Mouse (Mus musculus): Measurements from ENCODE around the gene Kif28.
"Not testable (repeated sequence)": the region's sequence is repeated elsewhere in the genome, so short reads cannot be mapped to it uniquely, and the experiment has no call there.

Kif28 gene

DNA sequence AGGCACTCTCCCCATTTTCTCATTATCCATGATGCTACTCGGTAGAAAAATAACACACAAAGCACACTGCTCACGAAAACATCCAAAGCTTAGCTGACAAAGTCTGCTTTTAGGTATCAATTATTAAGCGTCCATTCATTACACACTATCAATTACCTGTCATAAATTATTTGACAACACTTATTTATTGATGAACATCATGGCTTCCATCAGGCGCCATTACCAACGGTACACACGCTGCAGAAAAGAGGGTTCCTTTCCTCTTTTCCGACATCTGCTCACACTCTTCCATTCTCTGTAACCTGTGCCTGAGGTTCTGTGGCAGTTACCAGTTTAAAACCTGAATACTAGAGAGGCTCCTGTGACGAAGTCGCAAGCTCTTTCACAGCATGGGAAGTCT, at the start of gene Kif28:
Gene Kif28, minus strand, starts transcription at position 101 of the 400 bp plus-strand sequence.
- no peak for DNase-seq

DNA sequence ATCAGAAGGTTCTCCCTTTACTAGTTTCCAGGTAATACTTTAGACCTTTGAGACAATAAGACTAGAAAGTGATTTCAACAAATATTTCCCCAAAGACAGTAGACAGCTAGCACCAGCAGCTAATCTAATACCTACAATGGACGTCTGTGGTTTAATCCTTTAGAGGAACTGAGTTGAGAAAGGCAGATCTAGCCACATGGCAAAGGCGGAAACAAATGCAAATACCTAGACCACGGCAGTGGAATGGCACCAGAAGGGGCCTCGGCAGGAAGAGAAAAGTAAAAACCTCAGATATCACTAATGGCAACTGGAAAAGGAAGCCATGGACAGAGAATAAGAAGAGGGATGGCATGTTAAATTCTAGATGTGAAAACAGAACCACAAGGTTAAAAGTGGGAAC, 42.2 kb upstream of the Kif28 start:
- DNase-seq: no peak

DNA sequence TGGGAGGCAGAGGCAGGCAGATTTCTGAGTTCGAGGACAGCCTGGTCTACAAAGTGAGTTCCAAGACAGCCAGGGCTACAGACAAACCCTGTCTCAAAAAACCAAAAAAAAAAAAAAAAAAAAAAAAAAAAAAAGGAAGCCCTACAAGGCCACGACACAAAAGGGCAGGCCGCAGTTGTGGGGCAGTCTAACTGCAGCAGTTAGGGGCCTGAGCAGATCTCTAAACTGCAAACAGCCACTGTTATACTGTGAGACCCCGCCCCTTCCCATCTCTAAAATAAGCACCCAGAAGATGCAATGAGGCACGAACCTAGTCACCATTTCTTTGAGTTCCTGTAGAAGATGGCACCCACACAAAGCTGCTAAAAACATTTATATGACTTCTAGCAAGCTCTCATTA, 40.4 kb upstream of the Kif28 start:
- no peak for DNase-seq

DNA sequence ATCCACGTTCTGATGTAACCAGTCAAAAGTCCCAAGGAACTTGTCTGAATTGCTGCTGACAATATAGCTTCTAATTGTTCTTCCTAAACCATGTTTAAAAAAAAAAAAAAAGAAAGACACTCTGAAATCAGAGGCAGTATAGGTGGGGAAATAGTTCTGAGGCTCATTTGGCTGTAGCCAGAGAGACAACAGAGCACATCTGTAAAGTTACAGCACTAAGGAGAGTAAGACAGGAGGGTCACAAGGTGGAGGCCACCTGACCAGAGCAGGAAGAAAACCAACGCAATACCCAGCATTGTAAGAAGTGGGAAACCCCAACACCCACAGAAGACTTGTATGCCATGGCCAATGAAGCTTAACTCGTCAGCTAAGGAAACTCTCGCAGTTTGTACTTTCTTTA, 39.0 kb upstream of the Kif28 start:
- DNase-seq: no peak

DNA sequence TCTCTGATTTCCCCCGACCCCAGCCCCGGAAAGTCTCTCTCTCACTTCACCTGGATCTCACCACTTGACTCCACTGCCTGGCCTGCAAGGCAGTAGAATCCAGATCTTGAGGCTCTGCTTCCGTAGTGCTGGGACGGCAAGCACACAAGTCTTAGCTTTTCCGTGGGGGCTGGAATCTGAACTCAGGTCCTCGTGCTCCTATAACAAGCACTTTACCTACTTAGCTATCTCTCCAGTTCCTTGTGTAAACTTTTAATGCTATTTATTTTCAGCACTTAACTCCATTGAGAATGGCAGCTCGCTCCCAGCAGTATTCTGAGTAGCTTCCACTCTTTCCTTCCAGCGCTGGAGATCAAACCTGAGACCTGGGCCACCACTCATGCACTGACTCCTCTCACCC, 31.8 kb upstream of the Kif28 start:
- DNase-seq: no peak

DNA sequence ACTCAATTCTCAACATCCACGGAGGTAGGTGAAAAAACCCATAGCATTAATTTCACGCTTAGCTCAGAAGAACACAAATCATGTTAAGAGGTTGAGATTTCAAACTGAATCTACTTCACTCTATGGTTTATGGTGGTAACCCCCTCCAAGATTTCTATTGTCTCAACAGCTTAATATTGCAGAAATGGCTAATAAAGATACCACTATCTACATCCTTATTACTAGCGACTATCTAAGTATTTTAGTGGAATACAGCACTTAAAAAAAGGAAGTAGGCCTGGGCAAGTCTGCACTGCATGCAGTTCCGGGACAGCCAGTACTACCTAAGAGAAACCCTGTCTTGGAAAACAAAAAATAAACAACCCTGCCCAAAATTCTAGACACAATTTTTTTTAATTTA, 15.5 kb upstream of the Kif28 start:
- no peak for DNase-seq

DNA sequence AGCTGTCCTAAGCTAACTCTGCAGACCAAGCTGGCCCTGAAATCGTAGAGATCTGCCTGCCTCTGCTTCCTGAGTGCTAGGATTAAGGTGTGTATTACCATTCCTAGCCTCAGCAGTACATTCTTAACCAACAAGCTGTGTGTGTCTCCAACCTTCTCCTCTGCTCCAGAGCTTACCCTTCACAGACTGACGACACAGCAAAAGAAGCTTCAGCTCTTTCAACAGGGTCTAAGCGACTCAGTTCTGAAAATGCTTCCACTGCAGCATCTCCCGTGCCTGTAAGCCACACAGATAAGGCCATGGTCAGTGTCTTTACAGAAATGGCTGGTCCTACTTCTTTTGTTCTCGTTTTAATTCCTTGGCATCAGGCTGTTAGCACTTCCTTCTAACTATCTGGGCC, 15.0 kb upstream of the Kif28 start:
- no peak for DNase-seq

DNA sequence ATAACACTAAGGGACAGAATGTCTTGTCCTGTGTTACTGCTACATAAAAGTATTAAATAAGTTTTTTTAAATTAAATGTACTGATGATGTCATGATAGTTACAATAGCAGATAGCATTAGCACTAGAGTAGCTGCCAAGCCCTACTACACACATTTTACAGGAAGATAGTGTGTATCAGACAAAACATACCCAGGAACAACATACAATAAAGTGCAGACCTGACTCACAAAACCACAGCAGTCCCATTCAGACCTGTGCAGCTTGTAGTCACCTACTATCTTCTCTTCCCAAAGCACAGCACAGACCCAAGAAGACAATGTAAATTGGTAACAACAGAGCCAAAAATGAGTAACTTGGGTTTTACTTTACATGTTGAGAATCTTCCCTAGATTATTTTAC, 11.4 kb upstream of the Kif28 start:
- no peak for DNase-seq

DNA sequence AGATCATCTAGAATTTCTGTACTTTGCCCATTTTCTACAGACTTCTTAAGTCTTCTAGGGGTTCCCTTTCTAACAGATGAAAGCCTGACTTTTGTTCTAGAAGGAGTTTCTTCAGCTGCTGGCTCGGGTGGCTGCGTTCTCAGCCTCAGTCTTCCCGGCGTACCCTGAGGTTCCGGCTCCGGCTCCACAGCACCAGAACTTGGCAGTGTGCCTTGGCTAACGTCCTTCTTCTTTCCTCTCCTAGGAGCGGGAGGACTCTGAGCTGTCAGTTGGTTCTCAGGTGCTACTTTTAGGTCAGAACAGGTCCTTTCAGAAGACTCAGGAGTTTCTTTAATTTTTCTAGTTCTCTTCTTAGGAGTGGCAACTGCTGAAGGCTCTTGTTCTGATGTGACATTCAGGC, 7.9 kb upstream of the Kif28 start:
- DNase-seq: peak; percentile 5 to 18

DNA sequence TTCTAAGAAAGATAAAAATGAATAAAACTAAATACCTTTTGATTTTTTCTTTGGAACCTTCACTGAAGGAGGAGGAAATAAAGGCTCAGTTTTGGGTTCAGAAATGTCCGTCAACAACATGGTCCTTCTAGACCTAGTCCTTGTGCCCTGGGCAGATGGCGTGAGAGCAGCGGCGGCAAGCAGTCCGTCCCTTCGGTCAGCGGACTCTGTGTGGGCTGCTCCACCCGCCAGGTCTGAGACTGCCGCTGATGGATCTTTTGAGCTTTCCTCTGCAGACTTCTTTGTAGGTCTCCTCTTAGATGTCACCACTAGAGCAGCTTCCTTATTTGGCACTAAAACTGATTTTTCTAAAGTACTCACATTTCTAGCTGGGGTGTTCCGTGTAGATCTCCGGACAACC, 7.2 kb upstream of the Kif28 start:
- DNase-seq: no peak

DNA sequence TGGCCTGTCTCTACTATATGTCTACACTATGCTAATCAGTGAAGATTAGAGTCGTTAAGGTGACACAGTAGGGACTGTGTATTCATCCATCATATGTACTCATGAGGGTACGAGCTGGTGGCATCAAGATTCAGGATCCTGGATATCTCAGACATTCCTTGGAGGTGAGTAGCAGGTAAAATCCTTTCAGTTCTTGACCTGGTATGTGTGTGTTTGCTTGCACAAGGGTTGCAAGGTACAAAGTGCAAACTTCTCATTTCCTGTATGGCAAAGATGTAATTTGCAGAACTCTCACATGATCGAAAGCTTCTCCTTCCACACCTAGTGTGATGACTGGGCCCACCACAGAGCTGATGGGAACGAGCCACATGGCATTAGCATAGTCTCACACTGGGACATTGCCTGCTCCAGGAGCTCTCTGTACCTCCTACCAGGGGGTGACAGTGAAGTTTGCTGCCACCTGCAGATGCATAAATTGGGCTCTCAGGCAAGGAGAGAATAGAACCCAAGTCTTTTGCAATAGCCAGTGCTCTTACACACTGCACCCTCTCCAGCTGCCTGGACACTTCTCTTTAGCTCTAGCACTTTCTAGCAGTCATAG, 1.4 kb downstream of the Kif28 start:
- no peak for DNase-seq

DNA sequence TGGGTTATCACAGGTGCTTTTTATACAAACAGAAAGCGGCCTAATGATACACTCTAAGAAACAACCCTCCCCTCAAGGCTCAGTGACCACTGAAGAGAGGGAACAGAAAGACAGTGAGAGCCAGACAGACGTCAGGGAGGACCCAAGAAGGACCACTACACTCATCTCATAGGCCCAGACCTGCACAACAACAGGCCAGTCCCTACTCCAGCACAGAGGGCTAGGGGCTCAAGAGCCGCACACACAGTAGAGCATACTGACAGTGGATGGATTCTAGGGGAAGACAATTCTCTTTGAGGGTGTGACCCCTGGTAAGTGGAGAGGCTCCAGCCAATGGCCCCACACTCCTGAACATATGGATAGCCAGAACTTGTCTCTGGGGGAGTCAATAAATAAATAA, 8.6 kb downstream of the Kif28 start:
- no peak for DNase-seq

DNA sequence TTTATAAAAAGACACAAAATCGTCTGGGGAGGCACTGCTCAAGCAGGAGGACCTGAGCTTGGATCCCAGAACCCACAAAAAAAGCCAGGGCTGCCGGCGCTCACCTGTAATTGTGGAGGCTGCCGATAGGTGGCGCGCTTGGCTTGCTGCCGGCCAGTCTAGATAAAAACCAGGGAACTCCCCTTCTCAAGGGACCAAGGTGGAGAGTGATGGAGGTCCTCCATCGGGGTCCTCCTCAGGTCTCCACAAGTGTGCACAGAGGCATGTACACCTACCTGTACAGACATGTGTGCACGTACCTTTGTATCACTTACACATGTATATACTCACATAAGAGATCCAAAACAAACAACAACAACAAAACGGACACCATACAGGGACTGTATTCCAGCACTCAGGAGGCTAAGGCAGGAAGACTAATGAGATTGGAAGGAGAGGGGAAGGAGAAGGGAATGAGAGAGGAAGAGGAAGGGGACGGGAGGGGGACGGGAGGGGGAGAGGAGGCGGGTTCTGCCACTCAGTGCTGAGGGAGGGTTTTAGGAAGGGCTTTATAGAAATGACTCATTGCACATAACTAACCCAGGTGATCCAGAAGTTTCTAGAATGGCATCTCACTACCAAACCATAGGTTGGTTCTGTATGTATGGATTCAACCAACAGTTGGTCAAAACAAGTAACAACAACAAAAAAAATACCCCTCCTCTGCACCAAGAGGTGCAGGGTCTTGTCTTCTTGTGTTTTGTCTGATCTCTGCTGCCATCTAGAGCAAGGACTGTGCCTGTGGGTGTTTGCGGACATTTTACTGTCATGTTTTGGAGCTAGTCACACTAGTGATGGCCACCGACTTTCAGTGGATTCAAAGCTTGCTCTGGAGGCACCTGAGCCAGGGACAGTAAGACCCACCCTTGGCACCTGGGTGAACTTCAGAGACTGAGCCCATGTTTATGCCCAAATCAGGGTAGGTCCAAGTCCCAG, 10.3 kb downstream of the Kif28 start:
- peak; percentile 37 to 73 for DNase-seq

DNA sequence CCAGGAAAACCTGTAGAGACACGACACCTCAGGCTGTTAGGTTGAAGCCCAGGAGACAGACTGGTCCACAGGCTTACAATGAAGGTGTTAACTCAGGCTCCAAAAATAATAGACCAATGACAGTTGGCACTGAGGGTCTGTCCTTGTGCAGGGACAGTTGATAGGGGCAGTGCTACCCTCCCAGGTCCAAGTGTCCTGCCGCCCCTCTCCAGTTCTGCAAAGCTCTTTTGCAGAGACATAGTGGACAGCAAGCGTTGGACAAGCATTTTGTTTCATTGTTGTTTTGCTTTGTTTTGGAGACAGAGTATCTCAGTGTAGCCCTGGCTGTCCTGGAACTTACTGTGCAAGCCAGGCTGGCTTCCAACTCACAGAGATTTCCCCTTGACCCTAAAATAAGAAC, 13.7 kb downstream of the Kif28 start:
- no peak for DNase-seq

DNA sequence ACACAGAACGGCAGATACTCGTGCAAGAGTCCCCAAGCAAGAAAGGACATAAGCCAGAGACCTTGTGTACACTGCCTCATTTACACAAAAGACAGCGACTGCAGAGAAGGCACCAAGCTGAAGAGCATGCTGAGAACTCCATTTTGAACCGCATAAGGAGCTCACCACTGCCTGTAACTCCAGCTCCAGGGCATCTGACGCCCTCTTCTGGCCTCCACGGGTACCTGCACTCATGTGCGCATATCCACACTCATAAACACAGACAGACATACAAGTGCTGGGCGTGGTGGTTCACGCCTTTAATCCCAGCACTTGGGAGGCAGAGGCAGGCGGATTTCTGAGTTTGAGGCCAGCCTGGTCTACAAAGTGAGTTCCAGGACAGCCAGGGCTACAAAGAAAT, 16.4 kb downstream of the Kif28 start:
- DNase-seq: no peak

DNA sequence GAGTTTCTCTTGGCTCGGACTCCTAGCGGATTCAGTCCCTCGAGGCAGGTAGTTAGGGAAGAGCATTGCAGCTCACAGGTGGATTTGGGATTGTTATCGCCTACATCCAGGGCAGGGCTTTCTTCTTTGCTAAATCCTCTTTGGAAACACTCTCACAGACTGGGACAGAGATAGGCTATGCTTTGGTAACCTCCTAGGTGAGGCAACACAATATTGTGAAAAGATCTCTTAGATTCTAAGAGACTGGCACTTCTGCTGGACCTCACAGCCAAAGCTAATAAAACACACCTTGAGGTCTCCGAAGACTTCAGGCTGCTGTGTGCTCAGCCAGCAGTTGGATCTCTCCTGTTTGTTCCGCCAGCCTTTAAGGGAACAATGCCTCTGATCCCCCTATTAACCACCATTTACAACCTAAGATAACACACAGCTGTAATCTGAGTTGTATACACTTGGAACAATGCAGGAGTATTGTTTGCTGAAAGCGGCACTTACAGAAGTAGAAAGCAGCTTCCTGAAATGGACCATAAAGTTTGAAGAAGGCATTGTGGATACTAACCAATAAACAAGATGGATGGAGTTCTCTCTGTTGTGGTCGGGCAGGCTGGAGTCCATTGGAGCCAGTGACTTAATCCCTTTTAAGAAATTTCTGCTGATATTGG, 22.1 kb downstream of the Kif28 start:
- DNase-seq: no peak

DNA sequence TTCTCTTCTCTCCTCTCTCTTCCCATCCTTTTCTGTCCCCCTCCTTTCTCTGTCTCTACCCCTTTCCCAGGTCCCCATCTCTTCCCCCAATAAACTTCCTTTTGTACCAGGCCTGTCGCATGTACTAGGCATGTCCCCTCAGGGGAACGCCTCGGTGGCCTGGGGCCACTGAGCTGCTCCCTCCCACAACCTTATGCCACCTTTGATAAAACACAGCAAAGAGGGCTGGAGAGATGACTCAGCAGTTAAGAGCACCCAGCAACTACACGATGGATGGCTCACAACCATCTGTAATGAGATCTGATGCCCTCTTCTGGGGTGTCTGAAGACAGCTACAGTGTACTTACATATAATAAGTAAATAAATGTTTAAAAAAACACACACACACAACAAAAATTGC, 29.3 kb downstream of the Kif28 start:
- no peak for DNase-seq

DNA sequence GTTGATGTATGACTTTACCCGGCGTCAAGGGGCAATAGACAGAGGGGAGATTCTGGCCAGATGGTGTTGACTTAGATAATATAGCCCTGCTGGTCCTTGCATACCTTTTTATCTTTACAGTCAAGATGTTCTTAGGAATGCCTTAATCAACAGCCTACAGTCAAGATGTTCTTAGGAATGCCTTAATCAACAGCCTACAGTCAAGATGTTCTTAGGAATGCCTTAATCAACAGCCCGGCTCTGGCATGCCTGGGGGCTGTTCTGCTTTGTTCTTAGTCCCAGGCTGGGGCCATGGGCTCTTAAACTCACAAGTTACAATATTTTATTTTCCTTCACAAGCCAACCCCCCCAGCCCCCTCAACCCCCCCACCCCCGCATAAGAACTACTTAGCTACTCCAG, 29.8 kb downstream of the Kif28 start:
- not testable (repeated sequence) for DNase-seq

DNA sequence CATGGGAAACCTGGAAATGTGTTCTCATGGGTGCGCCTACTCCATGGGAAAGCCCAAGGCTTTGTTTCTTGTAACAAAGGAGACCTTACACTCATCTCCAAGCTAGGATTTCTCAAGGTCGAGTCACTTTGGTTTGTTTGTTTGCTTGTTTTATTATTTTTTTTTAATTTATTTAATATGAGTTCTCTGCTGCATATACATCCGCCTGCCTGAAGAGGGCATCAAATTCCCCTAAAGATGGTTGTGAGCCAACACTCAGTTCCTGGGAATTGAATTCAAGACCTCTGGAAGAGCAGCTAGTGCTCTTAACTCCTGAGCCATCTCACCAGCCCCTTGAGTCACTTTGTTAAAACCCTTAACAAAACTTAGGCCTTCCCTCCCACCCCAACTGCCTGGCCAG, 31.7 kb downstream of the Kif28 start:
- no peak for DNase-seq

DNA sequence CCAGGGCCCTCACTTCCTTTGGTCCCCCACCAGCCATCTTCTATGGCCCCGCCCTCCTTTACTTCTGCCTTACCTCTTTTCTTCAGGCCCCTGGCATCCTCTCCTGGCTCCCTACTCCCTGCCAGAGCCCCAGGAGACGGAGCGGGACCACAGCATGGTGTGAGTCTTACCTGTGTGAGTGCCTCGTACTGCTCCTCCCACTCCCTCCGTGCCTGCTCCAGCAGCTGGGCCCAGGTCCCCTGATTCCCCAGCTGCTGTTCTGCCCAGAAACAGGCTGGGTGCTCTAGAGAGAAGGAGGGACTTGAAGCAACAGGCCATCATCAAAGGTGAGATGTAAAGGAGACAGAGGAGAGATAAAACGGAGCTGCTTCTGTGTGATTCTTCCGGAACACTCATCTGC, 32.4 kb downstream of the Kif28 start:
- no peak for DNase-seq

DNA sequence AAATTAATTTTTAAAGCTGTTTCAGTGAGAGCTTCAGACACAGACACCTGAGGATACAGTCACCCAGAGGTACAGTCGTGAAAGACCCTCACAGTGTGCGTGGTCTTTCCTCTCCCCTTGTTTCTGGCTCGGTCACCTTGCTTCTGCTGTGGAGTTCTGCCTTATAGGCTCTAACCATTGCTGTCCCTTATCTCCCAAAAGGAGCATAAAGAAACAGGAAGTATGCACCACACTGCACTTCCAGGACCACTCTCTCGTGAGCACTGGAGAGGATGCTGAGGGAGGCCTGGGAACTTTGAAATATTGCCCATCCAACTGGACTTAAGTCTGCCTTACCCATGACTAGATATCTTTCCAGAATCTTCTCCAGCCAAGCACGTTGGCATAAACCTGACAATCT, 34.3 kb downstream of the Kif28 start:
- DNase-seq: no peak

DNA sequence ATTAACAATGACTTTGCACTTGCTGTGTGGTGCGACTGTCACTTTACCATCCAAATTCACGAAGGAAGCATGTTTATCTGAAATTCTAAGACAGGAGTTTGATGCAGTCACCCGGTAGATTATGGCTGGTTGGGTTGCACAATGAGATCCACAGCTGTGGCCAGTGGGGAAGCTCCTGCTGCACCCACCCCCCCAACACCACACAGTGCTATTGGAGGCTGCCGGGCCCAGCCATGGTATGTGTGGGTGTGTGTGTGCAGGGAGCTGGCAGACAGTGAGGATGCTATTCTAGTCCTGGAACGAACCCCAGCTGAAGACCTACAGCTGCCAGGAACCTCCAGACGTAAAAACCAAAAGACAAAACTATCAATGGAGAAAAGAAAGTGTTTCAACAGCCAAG, 35.7 kb downstream of the Kif28 start:
- no peak for DNase-seq

DNA sequence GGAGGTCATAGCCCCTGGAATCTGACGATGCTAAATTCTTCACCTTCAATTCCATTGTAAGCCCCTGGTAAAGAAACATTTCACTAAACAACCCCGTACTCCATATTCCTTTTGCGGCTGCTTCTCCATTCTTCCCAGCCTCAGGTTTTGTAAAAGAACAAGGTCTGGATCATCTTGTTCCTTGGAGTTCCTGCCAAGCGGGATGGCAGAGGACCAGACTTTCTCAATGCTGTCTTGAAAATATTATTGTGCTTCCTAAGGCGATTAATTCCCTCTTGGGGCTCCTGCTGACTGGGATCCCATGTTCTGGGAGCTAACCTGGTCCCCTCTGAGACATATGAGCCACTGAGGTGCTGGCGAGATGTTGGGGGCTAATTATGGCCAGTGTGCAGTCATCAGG, 39.9 kb downstream of the Kif28 start:
- no peak for DNase-seq

DNA sequence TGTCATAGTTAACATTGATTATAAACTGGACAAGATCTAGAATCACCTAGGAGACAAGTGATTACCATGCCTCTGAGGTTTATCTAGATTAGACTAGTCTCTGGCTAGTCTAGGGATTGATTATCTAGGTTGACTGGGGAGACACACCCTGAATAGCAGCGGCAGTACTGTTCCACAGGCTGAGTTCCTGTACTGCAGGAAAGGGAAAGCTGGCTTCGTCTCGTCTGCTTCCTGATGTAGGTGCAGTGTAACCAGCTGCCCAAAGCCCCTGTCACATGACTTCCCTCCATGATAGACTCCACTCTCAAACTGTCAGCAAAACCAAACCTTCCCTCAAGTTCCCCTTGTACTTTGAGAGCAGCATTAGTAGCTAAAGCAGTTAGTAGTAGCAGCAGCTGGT, 40.9 kb downstream of the Kif28 start:
- DNase-seq: no peak
